20 mouse cellular contexts compared by ENCODE assay signal in the genomic region with DNA sequence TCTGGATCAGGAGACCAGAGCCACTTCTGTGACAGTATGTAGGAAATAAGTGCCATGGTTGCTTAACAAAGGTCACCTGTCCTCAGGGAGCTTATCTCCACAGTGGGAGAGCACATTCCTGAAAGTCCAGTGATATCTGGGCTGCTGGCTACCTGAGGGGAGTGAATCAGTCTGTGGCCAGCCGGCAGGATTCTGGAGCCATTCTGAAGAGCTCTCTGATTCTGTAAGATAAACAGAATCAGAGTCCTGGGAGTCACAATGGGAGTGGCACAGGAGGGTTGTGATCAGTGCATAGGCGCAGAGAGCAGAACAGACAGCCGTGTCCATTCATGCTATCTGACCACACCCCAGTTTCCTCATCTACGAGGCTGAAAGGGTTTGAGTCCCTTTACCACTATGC.
DNase-seq lines count a peak whose midpoint lies in the region; ATAC-seq and TF ChIP-seq lines count a peak whose summit lies in the region.
"Had no signal": no experiment of that assay in that cellular context is flagged by ENCODE, and none has a peak within 500 bp of the region (broad histone marks: within the 10 kb centered on the region; RNA-seq: fewer than 3 reads in every experiment).

No protein-coding gene starts in this region.

- intact Hi-C loops in heart, adult 2 months (cut with DNase I) = no loop called here
- intact Hi-C loops in gastrocnemius, postnatal 14 days (cut with DNase I; ENCODE audit: low total_unique reads) = no loop called here

- no peak overlapping the region for H3K9ac ChIP-seq in heart, adult 2 months (ENCODE audit: low read depth, low read length)
- no peak overlapping the region for H3K9ac ChIP-seq in stomach, embryonic 14.5 days (replicated peaks; ENCODE audit: low read depth, low read length)
- no peak overlapping the region for H3K9ac ChIP-seq in stomach, postnatal 0 days (ENCODE audit: low read length)
- H3K9ac ChIP-seq in lung, postnatal 0 days (replicated peaks; ENCODE audit: low read depth) = no peak overlapping the region
- H3K9ac ChIP-seq: forebrain, embryonic 12.5 days; hindbrain, embryonic 12.5 days; limb, embryonic 12.5 days had no signal

- WGBS in heart, adult 2 months = 38% methylated on average over 4 of the region's 4 CpGs
- 34% methylated on average over 4 of the region's 4 CpGs for WGBS in stomach, embryonic 14.5 days
- 32% methylated on average over 4 of the region's 4 CpGs for WGBS in stomach, postnatal 0 days
- WGBS in lung, postnatal 0 days = 27% methylated on average over 4 of the region's 4 CpGs

- no peaks in the 10 kb centered on the region for H3K9me3 ChIP-seq in stomach, embryonic 14.5 days (ENCODE audit: control insufficient read depth, low read depth, low read length)
- H3K9me3 ChIP-seq in stomach, postnatal 0 days (ENCODE audit: control insufficient read depth, low read length) = no peaks in the 10 kb centered on the region
- H3K9me3 ChIP-seq in lung, postnatal 0 days (ENCODE audit: low read length) = no peaks in the 10 kb centered on the region
- H3K9me3 ChIP-seq: forebrain, embryonic 12.5 days; G1E; hindbrain, embryonic 12.5 days; limb, embryonic 12.5 days had no signal

- no peaks in the 10 kb centered on the region for H3K27me3 ChIP-seq in heart, adult 2 months (ENCODE audit: control insufficient read depth, insufficient read depth, low read length)
- H3K27me3 ChIP-seq in stomach, embryonic 14.5 days (ENCODE audit: control insufficient read depth, insufficient read depth, low read length) = no peaks in the 10 kb centered on the region
- H3K27me3 ChIP-seq in stomach, postnatal 0 days (ENCODE audit: control insufficient read depth, insufficient read depth, low read length) = no peaks in the 10 kb centered on the region
- H3K27me3 ChIP-seq in lung, postnatal 0 days (replicated peaks; ENCODE audit: insufficient read depth, low read length) = no peaks in the 10 kb centered on the region
- H3K27me3 ChIP-seq: forebrain, embryonic 12.5 days; hindbrain, embryonic 12.5 days; limb, embryonic 12.5 days had no signal

- H3K4me1 ChIP-seq in heart, adult 2 months (ENCODE audit: control insufficient read depth, insufficient read depth, low read length) = peaks cover 4% of the 10 kb centered on the region; the same call in 1 of the 2 replicates
- H3K4me1 ChIP-seq in stomach, embryonic 14.5 days (ENCODE audit: control insufficient read depth, insufficient read depth, low read length) = peaks cover 7% of the 10 kb centered on the region
- no peaks in the 10 kb centered on the region for H3K4me1 ChIP-seq in stomach, postnatal 0 days (replicated peaks; ENCODE audit: control insufficient read depth, insufficient read depth)
- 0 out of 2 replicates have a peak, but pooled peaks cover 7% of the 10 kb centered on the region for H3K4me1 ChIP-seq in lung, postnatal 0 days (ENCODE audit: insufficient read depth, low read depth, low read length)

- no peak overlapping the region for H3K27ac ChIP-seq in heart, adult 2 months
- no peak overlapping the region for H3K27ac ChIP-seq in stomach, embryonic 14.5 days (ENCODE audit: low read length)
- H3K27ac ChIP-seq in stomach, postnatal 0 days (replicated peaks) = no peak overlapping the region
- H3K27ac ChIP-seq in lung, postnatal 0 days (ENCODE audit: low read length) = no peak overlapping the region
- H3K27ac ChIP-seq: forebrain, embryonic 12.5 days; hindbrain, embryonic 12.5 days; limb, embryonic 12.5 days; macrophage had no signal

- TF ChIP-seq CTCF in heart, adult 2 months (IDR thresholded peaks at IDR 0.05) = no peak
- no peak for TF ChIP-seq CTCF in stomach, postnatal 0 days (IDR thresholded peaks at IDR 0.05; ENCODE audit: low read depth)
- no peak for TF ChIP-seq CTCF in lung, postnatal 0 days (IDR thresholded peaks at IDR 0.05)

- no peak overlapping the region for H3K4me2 ChIP-seq in stomach, embryonic 14.5 days (replicated peaks; ENCODE audit: low read depth, low read length)
- no peak overlapping the region for H3K4me2 ChIP-seq in stomach, postnatal 0 days (replicated peaks; ENCODE audit: low read depth)
- no peak overlapping the region for H3K4me2 ChIP-seq in lung, postnatal 0 days (replicated peaks; ENCODE audit: low read depth, low read length)
- H3K4me2 ChIP-seq: forebrain, embryonic 12.5 days; hindbrain, embryonic 12.5 days; limb, embryonic 12.5 days; midbrain, embryonic 11.5 days had no signal

- 0 out of 2 replicates have a peak, but pooled peaks have one; percentile 29 for TF ChIP-seq EP300 in heart, adult 2 months (IDR thresholded peaks at IDR 0.05; ENCODE audit: insufficient read depth, low read depth, low read length)
- no peak for TF ChIP-seq EP300 in stomach, postnatal 0 days (optimal IDR thresholded peaks at IDR 0.05)
- peak; percentile 33; the same call in 1 of the 2 replicates for TF ChIP-seq EP300 in lung, postnatal 0 days (IDR thresholded peaks at IDR 0.05)

- no peaks in the 10 kb centered on the region for H3K36me3 ChIP-seq in heart, adult 2 months (ENCODE audit: control insufficient read depth, insufficient read depth, low read length)
- no peaks in the 10 kb centered on the region for H3K36me3 ChIP-seq in stomach, embryonic 14.5 days (ENCODE audit: control insufficient read depth, insufficient read depth, low read length)
- H3K36me3 ChIP-seq in stomach, postnatal 0 days (ENCODE audit: control insufficient read depth, insufficient read depth, low read length) = no peaks in the 10 kb centered on the region
- H3K36me3 ChIP-seq in lung, postnatal 0 days (ENCODE audit: insufficient read depth, low read length) = no peaks in the 10 kb centered on the region
- H3K36me3 ChIP-seq: forebrain, embryonic 12.5 days; G1E; hindbrain, embryonic 12.5 days; limb, embryonic 12.5 days had no signal

- no peak overlapping the region for H3K4me3 ChIP-seq in heart, adult 2 months
- no peak overlapping the region for H3K4me3 ChIP-seq in stomach, embryonic 14.5 days (ENCODE audit: low read depth, low read length)
- H3K4me3 ChIP-seq in stomach, postnatal 0 days (ENCODE audit: low read depth, low read length) = no peak overlapping the region
- H3K4me3 ChIP-seq in lung, postnatal 0 days (ENCODE audit: low read depth, low read length) = no peak overlapping the region
- H3K4me3 ChIP-seq: forebrain, embryonic 12.5 days; hindbrain, embryonic 12.5 days; limb, embryonic 12.5 days had no signal

- DNase-seq in heart, adult 2 months = no peak
- no peak for DNase-seq in heart, adult 18-20 months
- no peak for DNase-seq in stomach, postnatal 0 days (ENCODE audit: low spot score)
- peak; percentile 19 for DNase-seq in lung, postnatal 0 days (ENCODE audit: low spot score)
- DNase-seq in cerebellum, adult 9-11 months = no peak
- DNase-seq in adrenal gland, adult 8-10 months = no peak
- DNase-seq in gastrocnemius, postnatal 14 days = no peak
- DNase-seq: cerebellum, adult 8-10 months; gastrocnemius, postnatal 10 days; retina, postnatal 1 day; right cerebral cortex, postnatal 4 days; thymus, postnatal 25 days had no signal

- 0 out of 2 replicates have a peak, but pooled peaks have one; percentile 25 for ATAC-seq in stomach, embryonic 14.5 days (ENCODE audit: insufficient number of reproducible peaks, insufficient read depth, low FRiP score, low read depth)
- no peak for ATAC-seq in stomach, postnatal 0 days (ENCODE audit: low FRiP score, low TSS enrichment)
- peak; percentile 75 for ATAC-seq in lung, postnatal 0 days
- ATAC-seq: inflammation-experienced regulatory T-cells, adult 6 months had no signal

- no peak for TF ChIP-seq POLR2A in heart, adult 2 months (IDR thresholded peaks at IDR 0.05; ENCODE audit: insufficient read depth, low read depth, low read length)

- no peaks in the 10 kb centered on the region for H3K79me2 ChIP-seq in heart, adult 2 months (replicated peaks; ENCODE audit: control insufficient read depth, insufficient read depth, low read length)
